18 mouse cellular contexts compared by ENCODE assay signal in genomic region chr3:58714767-58715166, GRCm38 (mm10). TPM values are rescaled to one million over a fixed set of nuclear protein-coding genes. Genes with fewer than 3 reads are reported as not detected.
DNase-seq lines count a peak whose midpoint lies in the region; ATAC-seq and TF ChIP-seq lines count a peak whose summit lies in the region.
"Had no signal": no experiment of that assay in that cellular context is flagged by ENCODE, and none has a peak within 500 bp of the region (broad histone marks: within the 10 kb centered on the region; RNA-seq: fewer than 3 reads in every experiment).

No protein-coding gene starts in this region.

- TF ChIP-seq POLR2A in MEL (IDR thresholded peaks at IDR 0.05; ENCODE audit: control insufficient read depth in 1 of 2, insufficient read depth in 1 of 2, low read depth in 1 of 2, low read length in 2 of 2, poor library complexity in 1 of 2) = no peak

- 32% methylated on average over 2 of the region's 2 CpGs for WGBS in heart, postnatal 0 days
- WGBS in forebrain, embryonic 11.5 days = 83% methylated on average over 2 of the region's 2 CpGs

- no peak overlapping the region for H3K4me3 ChIP-seq in heart, postnatal 0 days (ENCODE audit: low read depth, low read length)
- H3K4me3 ChIP-seq in MEL (ENCODE audit: control insufficient read depth in 1 of 2, insufficient read depth in 1 of 2, low read depth in 2 of 2, low read length in 2 of 2) = no peak overlapping the region
- H3K4me3 ChIP-seq in forebrain, embryonic 11.5 days (ENCODE audit: low read depth, low read length) = no peak overlapping the region
- H3K4me3 ChIP-seq: embryonic facial prominence, embryonic 13.5 days; forebrain, embryonic 13.5 days; hindbrain, embryonic 15.5 days had no signal

- intact Hi-C loops in heart, postnatal 36 days (cut with DNase I) = no loop called here

- no peaks in the 10 kb centered on the region for H3K79me2 ChIP-seq in MEL (ENCODE audit: control insufficient read depth, insufficient read depth, low read length, poor library complexity)

- no peak for TF ChIP-seq EP300 in heart, postnatal 0 days (IDR thresholded peaks at IDR 0.05; ENCODE audit: low read depth)
- TF ChIP-seq EP300 in MEL (IDR thresholded peaks at IDR 0.05; ENCODE audit: low read depth in 1 of 2, low read length in 2 of 2) = no peak

- H3K27ac ChIP-seq in heart, postnatal 0 days (ENCODE audit: low read depth) = no peak overlapping the region
- no peak overlapping the region for H3K27ac ChIP-seq in MEL (ENCODE audit: control insufficient read depth, low read depth, low read length)
- H3K27ac ChIP-seq in forebrain, embryonic 11.5 days (ENCODE audit: low read depth, low read length) = no peak overlapping the region
- H3K27ac ChIP-seq: embryonic facial prominence, embryonic 13.5 days; forebrain, embryonic 13.5 days; hindbrain, embryonic 15.5 days had no signal

- peak; percentile 33 for DNase-seq in heart, adult 11 months
- no peak for DNase-seq in heart, postnatal 36 days
- DNase-seq in heart, postnatal 0 days (ENCODE audit: low spot score) = no peak
- no peak for DNase-seq in heart, adult 8-10 months (ENCODE audit: low spot score)
- DNase-seq in MEL (ENCODE audit: low read depth, low spot score) = peak; percentile 72
- DNase-seq in forebrain, embryonic 11.5 days (ENCODE audit: low spot score) = no peak
- no peak for DNase-seq in testis, postnatal 10 days (ENCODE audit: low spot score)
- DNase-seq: adrenal gland, postnatal 10 days; cerebellum, adult 11 months; cerebellum, adult 8-10 months; cerebellum, postnatal 14 days; forebrain, postnatal 0 days; gastrocnemius, postnatal 14 days; heart, postnatal 14 days had no signal

- H3K4me2 ChIP-seq in heart, postnatal 0 days (ENCODE audit: low read depth, low read length) = no peak overlapping the region
- H3K4me2 ChIP-seq in forebrain, embryonic 11.5 days (ENCODE audit: low read depth, low read length, severe bottlenecking) = no peak overlapping the region
- H3K4me2 ChIP-seq: embryonic facial prominence, embryonic 13.5 days; forebrain, embryonic 13.5 days; hindbrain, embryonic 15.5 days had no signal

- no peak for TF ChIP-seq CTCF in heart, postnatal 0 days (IDR thresholded peaks at IDR 0.05; ENCODE audit: low read depth)
- no peak for TF ChIP-seq CTCF in MEL (IDR thresholded peaks at IDR 0.05 in 2 of 3, conservative IDR thresholded peaks at IDR 0.05 in 1 of 3; ENCODE audit: control insufficient read depth in 1 of 3, insufficient read depth in 1 of 3, low read depth in 2 of 3, low read length in 3 of 3, poor library complexity in 1 of 3, severe bottlenecking in 1 of 3)

- H3K36me3 ChIP-seq in heart, postnatal 0 days (replicated peaks; ENCODE audit: control insufficient read depth, insufficient read depth, low read length) = no peaks in the 10 kb centered on the region
- peaks cover 0 to 29% of the 10 kb centered on the region in 2 experiments; a peak in 2 of 4 replicates for H3K36me3 ChIP-seq in MEL (ENCODE audit: control insufficient read depth in 1 of 2, insufficient read depth in 2 of 2, low read length in 2 of 2)
- no peaks in the 10 kb centered on the region for H3K36me3 ChIP-seq in forebrain, embryonic 11.5 days (ENCODE audit: control insufficient read depth, insufficient read depth, low read length)
- H3K36me3 ChIP-seq: embryonic facial prominence, embryonic 13.5 days; hindbrain, embryonic 15.5 days had no signal

- no peak for TF ChIP-seq RAD21 in MEL (IDR thresholded peaks at IDR 0.05; ENCODE audit: low read depth, low read length)

- 0 out of 2 replicates have a peak, but pooled peaks have one; percentile 36 for ATAC-seq in heart, postnatal 0 days (ENCODE audit: insufficient read depth, low read depth)
- ATAC-seq in megakaryocyte progenitor cell, adult 5-6 weeks (replicated peaks; ENCODE audit: poor library complexity) = peak; percentile 44
- no peak for ATAC-seq in forebrain, embryonic 11.5 days (replicated peaks; ENCODE audit: low FRiP score)
- ATAC-seq: forebrain, embryonic 13.5 days; forebrain, postnatal 0 days had no signal

- H3K4me1 ChIP-seq in heart, postnatal 0 days (ENCODE audit: control insufficient read depth, insufficient read depth) = no peaks in the 10 kb centered on the region
- peaks cover 6 to 27% of the 10 kb centered on the region in 2 experiments; a peak in 3 of 4 replicates for H3K4me1 ChIP-seq in MEL (ENCODE audit: control insufficient read depth in 1 of 2, insufficient read depth in 2 of 2, low read length in 2 of 2)
- no peaks in the 10 kb centered on the region for H3K4me1 ChIP-seq in forebrain, embryonic 11.5 days (replicated peaks; ENCODE audit: control insufficient read depth, insufficient read depth, low read length)
- H3K4me1 ChIP-seq: forebrain, embryonic 13.5 days; hindbrain, embryonic 15.5 days had no signal

- H3K27me3 ChIP-seq in heart, postnatal 0 days (ENCODE audit: control insufficient read depth, insufficient read depth, low read length) = no peaks in the 10 kb centered on the region
- H3K27me3 ChIP-seq in MEL (ENCODE audit: control insufficient read depth in 1 of 2, insufficient read depth in 2 of 2, low read length in 2 of 2) = no peaks in the 10 kb centered on the region; a peak in 1 of 4 replicates
- H3K27me3 ChIP-seq in forebrain, embryonic 11.5 days (ENCODE audit: control insufficient read depth, insufficient read depth, low read length) = no peaks in the 10 kb centered on the region
- H3K27me3 ChIP-seq: embryonic facial prominence, embryonic 13.5 days; forebrain, embryonic 13.5 days; hindbrain, embryonic 15.5 days had no signal

- H3K9ac ChIP-seq in heart, postnatal 0 days (replicated peaks; ENCODE audit: low read depth, low read length) = no peak overlapping the region
- no peak overlapping the region for H3K9ac ChIP-seq in MEL (ENCODE audit: control insufficient read depth, low read depth, low read length, poor library complexity, severe bottlenecking)
- H3K9ac ChIP-seq in forebrain, embryonic 11.5 days (ENCODE audit: low read length) = no peak overlapping the region
- H3K9ac ChIP-seq: embryonic facial prominence, embryonic 13.5 days; forebrain, embryonic 13.5 days; forebrain, postnatal 0 days; hindbrain, embryonic 15.5 days had no signal

- H3K9me3 ChIP-seq in heart, postnatal 0 days (replicated peaks; ENCODE audit: control insufficient read depth, low read length) = 0 out of 2 replicates have a peak, but pooled peaks cover 13% of the 10 kb centered on the region
- H3K9me3 ChIP-seq in MEL (replicated peaks; ENCODE audit: insufficient read depth, low read length) = no peaks in the 10 kb centered on the region
- peaks cover 4% of the 10 kb centered on the region; the same call in 1 of the 2 replicates for H3K9me3 ChIP-seq in forebrain, embryonic 11.5 days (ENCODE audit: control insufficient read depth, low read length)
- H3K9me3 ChIP-seq: forebrain, embryonic 13.5 days; hindbrain, embryonic 15.5 days had no signal

TF ChIP-seq in MEL, 35 proteins besides CTCF, POLR2A, EP300 and RAD21:
- TF ChIP-seq ETS1 (IDR thresholded peaks at IDR 0.05; ENCODE audit: low read depth, low read length) = peak; percentile 57; the same call in 1 of the 2 replicates
- peak; percentile 93 for TF ChIP-seq TBP (IDR thresholded peaks at IDR 0.05; ENCODE audit: low read depth, low read length)
- TF ChIP-seq MYC (IDR thresholded peaks at IDR 0.05; ENCODE audit: low read depth, low read length) = no peak
- peak; percentile 59 for TF ChIP-seq GATA1 (IDR thresholded peaks at IDR 0.05; ENCODE audit: low read depth, low read length)

RNA-seq across cellular contexts. Expression of gene Siah2, which starts 22.6 kb away (rescaled TPM):
- 10 to 100 TPM in 1 of 2 experiments, 1 to 10 TPM in 1; 7.5 to 12.5 TPM for total RNA-seq in heart, postnatal 36 days (2021)
- total RNA-seq in heart, postnatal 0 days (2014; rRNA removed; ENCODE audit: low replicate concordance) = 14.5 and 14.8 TPM in 2 replicates
- polyA plus RNA-seq in heart, postnatal 0 days (2015; fragmentation: Nextera tagmentation; extraction: Ambion mirVana) = 3.9 and 5.1 TPM in 2 replicates
- total RNA-seq in heart, adult 8-10 months (2022) = 10 to 100 TPM in 1 of 4 experiments, 1 to 10 TPM in 3; 5.3 to 10.6 (median 7.6) TPM
- total RNA-seq in MEL (2012; rRNA removed) = 17.6 and 20.4 TPM in 2 replicates
- 10 to 100 TPM; 22.5 to 58.1 TPM for polyA plus RNA-seq in MEL (2012; ENCODE audit: insufficient read depth in 1 of 2, insufficient read length in 2 of 2, low read depth in 1 of 2, low replicate concordance in 2 of 2, missing spikeins in 1 of 2)
- 16.0 and 21.2 TPM in 2 replicates for total RNA-seq in megakaryocyte progenitor cell, adult 5-6 weeks (2015)
- 7.0 and 10.5 TPM in 2 replicates for total RNA-seq in megakaryocyte progenitor cell, adult 5-6 weeks (2017)
- 4.0 and 5.7 TPM in 2 replicates for polyA plus RNA-seq in forebrain, embryonic 11.5 days (2014; fragmentation: Nextera tagmentation; extraction: Ambion mirVana)

Comparison
In these comparisons a context has a peak if more than half of its experiments do, and no peak if none do; other contexts are left out.
1. DNase-seq: peak in heart, adult 11 months (single experiment) and MEL (single experiment); none in heart, postnatal 36 days (0 of 2), heart, postnatal 0 days (single experiment), heart, adult 8-10 months (single experiment), forebrain, embryonic 11.5 days (single experiment) and testis, postnatal 10 days (single experiment).